Mouse (Mus musculus) limb, embryonic 10.5 days (tissue): ENCODE data around the gene Krt79. TPM values are rescaled to one million over a fixed set of nuclear protein-coding genes. Genes with fewer than 3 reads are reported as not detected.

Source experiments
- microRNA-seq: library from miRNA; unstranded; fragments of <30 nt; microRNA quantifications from one replicate; pipeline ENCODE4, GENCODE M21; 2017
- polyA plus RNA-seq: library from polyadenylated mRNA; unstranded; fragments of >200 nt; fragmentation: Nextera tagmentation; extraction: Ambion mirVana; gene quantifications from 2 replicates; pipeline ENCODE4 v1.2.1, GENCODE M21; 2016

Gene Krt79
- polyA plus RNA-seq, 1 experiment from 2014 or later, result not detected

Small RNAs within 50 kb of the gene (microRNA-seq; reads per million reads assigned to microRNA genes)
- not detected for gene Gm44356

Other genes starting within 250 kb of the Krt79 start
- 0.13 TPM in 1 of 2 replicates, not detected in the other for gene Krt6a, start 246.0 kb downstream of the Krt79 start, polyA plus RNA-seq
- 19.1 and 40.4 TPM in 2 replicates for gene Krt5, start 227.4 kb downstream of the Krt79 start, polyA plus RNA-seq
- gene Krt71, start 197.2 kb downstream of the Krt79 start, polyA plus RNA-seq, result not detected in 2 replicates
- gene Krt72, start 153.9 kb downstream of the Krt79 start, polyA plus RNA-seq, result not detected in 2 replicates
- not detected in 2 replicates for gene Krt73, start 138.0 kb downstream of the Krt79 start, polyA plus RNA-seq
- gene Krt2, start 122.2 kb downstream of the Krt79 start, polyA plus RNA-seq, result not detected in 2 replicates
- gene Krt1, start 89.5 kb downstream of the Krt79 start, polyA plus RNA-seq, result 0.59 and 0.96 TPM in 2 replicates
- not detected in 2 replicates for gene Krt77, start 70.6 kb downstream of the Krt79 start, polyA plus RNA-seq
- not detected in 2 replicates for gene Krt76, start 47.4 kb downstream of the Krt79 start, polyA plus RNA-seq
- gene Krt4, start 15.6 kb downstream of the Krt79 start, polyA plus RNA-seq, result not detected in 2 replicates
- 0.08 TPM in 1 of 2 replicates, not detected in the other for gene Krt78, start 14.0 kb upstream of the Krt79 start, polyA plus RNA-seq
- gene Krt8, start 64.2 kb upstream of the Krt79 start, polyA plus RNA-seq, result 29.3 and 42.6 TPM in 2 replicates
- gene Krt18, start 87.9 kb upstream of the Krt79 start, polyA plus RNA-seq, result 33.4 and 49.5 TPM in 2 replicates
- gene Eif4b, start 133.4 kb upstream of the Krt79 start, polyA plus RNA-seq, result 133 and 140 TPM in 2 replicates
- 13.0 and 18.6 TPM in 2 replicates for gene Tns2, start 160.1 kb upstream of the Krt79 start, polyA plus RNA-seq
- 12.6 and 14.6 TPM in 2 replicates for gene Spryd3, start 195.9 kb upstream of the Krt79 start, polyA plus RNA-seq
- 0.23 and 0.46 TPM in 2 replicates for gene Igfbp6, start 204.0 kb upstream of the Krt79 start, polyA plus RNA-seq
- 0.06 and 0.24 TPM in 2 replicates for gene Soat2, start 210.2 kb upstream of the Krt79 start, polyA plus RNA-seq